Comparison of ENCODE assay signal across 22 mouse cellular contexts in the genomic region with DNA sequence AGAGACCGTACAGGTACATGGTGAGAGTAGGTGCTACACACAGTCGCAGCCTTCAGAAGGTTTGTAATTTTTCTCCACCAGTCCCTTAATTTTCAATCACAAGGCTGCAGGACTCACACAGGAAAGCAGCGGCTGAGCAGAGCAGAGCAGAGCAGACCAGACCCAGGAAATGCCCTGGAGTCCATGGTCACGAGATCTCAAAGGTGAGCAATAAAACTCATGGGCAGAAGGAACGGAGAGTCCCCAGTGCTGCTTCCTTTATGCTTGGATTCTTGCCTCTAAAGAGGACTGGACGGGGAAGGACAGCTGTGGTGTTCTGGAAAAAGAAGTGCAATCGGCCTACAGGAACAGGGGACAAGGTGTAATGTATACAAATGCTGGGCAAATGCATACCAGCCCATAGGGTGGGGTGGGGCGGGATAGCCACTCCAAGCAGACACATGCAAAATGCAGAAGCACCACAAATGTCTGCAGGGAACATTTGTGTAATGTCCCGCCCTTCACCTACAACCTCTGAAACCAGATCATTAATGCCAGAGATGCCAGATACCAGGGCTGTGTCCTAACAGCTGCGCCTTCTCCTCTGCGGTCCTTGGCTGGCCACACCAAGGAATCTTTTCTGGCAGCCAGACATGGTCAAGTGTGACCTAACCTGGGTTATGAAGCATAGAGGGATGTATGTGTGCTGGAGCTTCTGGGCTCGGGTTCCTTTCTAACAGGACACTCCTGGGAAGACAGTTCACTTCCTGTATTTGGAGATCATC. TPM values are rescaled to one million over a fixed set of nuclear protein-coding genes. Genes with fewer than 3 reads are reported as not detected.
DNase-seq lines count a peak whose midpoint lies in the region; ATAC-seq and TF ChIP-seq lines count a peak whose summit lies in the region.
"Had no signal": no experiment of that assay in that cellular context is flagged by ENCODE, and none has a peak within 500 bp of the region (broad histone marks: within the 10 kb centered on the region; RNA-seq: fewer than 3 reads in every experiment).

No protein-coding gene starts in this region.

- H3K4me3 ChIP-seq in embryonic facial prominence, embryonic 14.5 days (ENCODE audit: low read depth, low read length), result no peak overlapping the region
- H3K4me3 ChIP-seq in embryonic facial prominence, embryonic 10.5 days, result no peak overlapping the region
- H3K4me3 ChIP-seq in lung, postnatal 0 days (ENCODE audit: low read depth, low read length), result no peak overlapping the region
- no peak overlapping the region for H3K4me3 ChIP-seq in lung, adult 2 months (replicated peaks; ENCODE audit: extremely low read depth, low read depth, low read length)
- H3K4me3 ChIP-seq in myocyte, result no peak overlapping the region
- H3K4me3 ChIP-seq: forebrain, embryonic 12.5 days; heart, embryonic 15.5 days; limb, embryonic 13.5 days; liver, embryonic 13.5 days; lung, embryonic 15.5 days; midbrain, embryonic 13.5 days; neural tube, embryonic 13.5 days had no signal

- H3K4me2 ChIP-seq in embryonic facial prominence, embryonic 14.5 days (ENCODE audit: low read depth, low read length), result no peak overlapping the region
- no peak overlapping the region for H3K4me2 ChIP-seq in lung, postnatal 0 days (replicated peaks; ENCODE audit: low read depth, low read length)
- peak overlapping the region; percentile 59 for H3K4me2 ChIP-seq in myocyte (ENCODE audit: low read depth)
- H3K4me2 ChIP-seq: forebrain, embryonic 12.5 days; heart, embryonic 15.5 days; limb, embryonic 13.5 days; liver, embryonic 13.5 days; lung, embryonic 15.5 days; midbrain, embryonic 13.5 days; neural tube, embryonic 13.5 days had no signal

- peak; percentile 22 for DNase-seq in embryonic facial prominence, embryonic 14.5 days (ENCODE audit: low spot score)
- DNase-seq in embryonic facial prominence, embryonic 10.5 days (ENCODE audit: low spot score), result no peak
- DNase-seq in lung, postnatal 0 days (ENCODE audit: low spot score), result peak; percentile 19
- DNase-seq in lung, adult 2 months, result no peak
- no peak for DNase-seq in cerebellum, postnatal 14 days
- no peak for DNase-seq in cerebellum, adult 11-12 months
- DNase-seq: adrenal gland, postnatal 10 days; cerebellum, postnatal 10 days; gastrocnemius, postnatal 36 days; liver, embryonic 13.5 days had no signal

- peaks cover 4% of the 10 kb centered on the region; the same call in 1 of the 2 replicates for H3K4me1 ChIP-seq in embryonic facial prominence, embryonic 14.5 days (ENCODE audit: control insufficient read depth, insufficient read depth, low read length)
- peaks cover 36% of the 10 kb centered on the region for H3K4me1 ChIP-seq in embryonic facial prominence, embryonic 10.5 days
- peaks cover 13% of the 10 kb centered on the region; the same call in 1 of the 2 replicates for H3K4me1 ChIP-seq in lung, postnatal 0 days (ENCODE audit: insufficient read depth, low read depth, low read length)
- no peaks in the 10 kb centered on the region; the same call in none of the 2 replicates for H3K4me1 ChIP-seq in lung, adult 2 months (ENCODE audit: control insufficient read depth, insufficient read depth, low read length)
- H3K4me1 ChIP-seq: midbrain, embryonic 13.5 days had no signal

- WGBS in embryonic facial prominence, embryonic 14.5 days, result 73% methylated on average over 12 of the region's 12 CpGs
- WGBS in embryonic facial prominence, embryonic 10.5 days, result 88% methylated on average over 12 of the region's 12 CpGs
- WGBS in lung, postnatal 0 days, result 68% methylated on average over 12 of the region's 12 CpGs
- WGBS in lung, adult 2 months, result 70% methylated on average over 12 of the region's 12 CpGs

- no peak overlapping the region for H3ac ChIP-seq in myocyte (ENCODE audit: control insufficient read depth, insufficient read length)

- H3K9me3 ChIP-seq in embryonic facial prominence, embryonic 14.5 days (ENCODE audit: control insufficient read depth, low read length), result no peaks in the 10 kb centered on the region
- H3K9me3 ChIP-seq in embryonic facial prominence, embryonic 10.5 days, result no peaks in the 10 kb centered on the region
- H3K9me3 ChIP-seq in lung, postnatal 0 days (ENCODE audit: low read length), result no peaks in the 10 kb centered on the region
- H3K9me3 ChIP-seq: forebrain, embryonic 12.5 days; heart, embryonic 15.5 days; limb, embryonic 13.5 days; liver, embryonic 13.5 days; lung, embryonic 15.5 days; midbrain, embryonic 13.5 days; neural tube, embryonic 13.5 days had no signal

- no peak for ATAC-seq in embryonic facial prominence, embryonic 14.5 days (ENCODE audit: low read depth)
- ATAC-seq in lung, postnatal 0 days, result peak; percentile 25; the same call in 1 of the 2 replicates
- no peak for ATAC-seq in megakaryocyte, adult 5-6 weeks (ENCODE audit: poor library complexity, severe bottlenecking)
- ATAC-seq: CD4-positive, CD25-positive, alpha-beta regulatory T cell, adult 4 months; hindbrain, postnatal 0 days; midbrain, embryonic 13.5 days; Patski had no signal

- no peak for TF ChIP-seq EP300 in lung, postnatal 0 days (IDR thresholded peaks at IDR 0.05)

- H3K36me3 ChIP-seq in embryonic facial prominence, embryonic 14.5 days (ENCODE audit: control insufficient read depth, insufficient read depth, low read length), result no peaks in the 10 kb centered on the region
- no peaks in the 10 kb centered on the region for H3K36me3 ChIP-seq in embryonic facial prominence, embryonic 10.5 days (replicated peaks)
- H3K36me3 ChIP-seq in lung, postnatal 0 days (ENCODE audit: insufficient read depth, low read length), result no peaks in the 10 kb centered on the region
- peaks cover 5% of the 10 kb centered on the region for H3K36me3 ChIP-seq in myocyte (ENCODE audit: control insufficient read depth, insufficient read depth)
- H3K36me3 ChIP-seq: forebrain, embryonic 12.5 days; heart, embryonic 15.5 days; limb, embryonic 13.5 days; liver, embryonic 13.5 days; lung, embryonic 15.5 days; midbrain, embryonic 13.5 days; neural tube, embryonic 13.5 days had no signal

- H3K27me3 ChIP-seq in embryonic facial prominence, embryonic 14.5 days (replicated peaks; ENCODE audit: control insufficient read depth, insufficient read depth, low read length), result no peaks in the 10 kb centered on the region
- no peaks in the 10 kb centered on the region for H3K27me3 ChIP-seq in embryonic facial prominence, embryonic 10.5 days (replicated peaks; ENCODE audit: low read depth, poor library complexity, severe bottlenecking)
- no peaks in the 10 kb centered on the region for H3K27me3 ChIP-seq in lung, postnatal 0 days (replicated peaks; ENCODE audit: insufficient read depth, low read length)
- no peaks in the 10 kb centered on the region for H3K27me3 ChIP-seq in myocyte (ENCODE audit: control insufficient read depth, insufficient read depth, insufficient read length)
- H3K27me3 ChIP-seq: forebrain, embryonic 12.5 days; heart, embryonic 15.5 days; limb, embryonic 13.5 days; liver, embryonic 13.5 days; lung, embryonic 15.5 days; midbrain, embryonic 13.5 days; neural tube, embryonic 13.5 days; Patski had no signal

- TF ChIP-seq CTCF in lung, postnatal 0 days (IDR thresholded peaks at IDR 0.05), result no peak
- no peak for TF ChIP-seq CTCF in lung, adult 2 months (IDR thresholded peaks at IDR 0.05; ENCODE audit: insufficient read depth, low read length)

- no peak for TF ChIP-seq POLR2A in lung, adult 2 months (IDR thresholded peaks at IDR 0.05; ENCODE audit: borderline replicate concordance, extremely low read depth, low read depth, low read length)
- TF ChIP-seq POLR2A in myocyte (IDR thresholded peaks at IDR 0.05; ENCODE audit: insufficient read length, low read depth), result peak; percentile 24

- H3K27ac ChIP-seq in embryonic facial prominence, embryonic 14.5 days (replicated peaks; ENCODE audit: low read depth, low read length), result no peak overlapping the region
- no peak overlapping the region; the same call in 1 of the 2 replicates for H3K27ac ChIP-seq in embryonic facial prominence, embryonic 10.5 days (replicated peaks)
- H3K27ac ChIP-seq in lung, postnatal 0 days (ENCODE audit: low read length), result peak overlapping the region; percentile 29; the same call in 1 of the 2 replicates
- H3K27ac ChIP-seq: forebrain, embryonic 12.5 days; heart, embryonic 15.5 days; hindbrain, postnatal 0 days; limb, embryonic 13.5 days; liver, embryonic 13.5 days; lung, embryonic 15.5 days; midbrain, embryonic 13.5 days; neural tube, embryonic 13.5 days had no signal

- H3K9ac ChIP-seq in embryonic facial prominence, embryonic 14.5 days (ENCODE audit: low read depth, low read length), result no peak overlapping the region
- no peak overlapping the region for H3K9ac ChIP-seq in lung, postnatal 0 days (replicated peaks; ENCODE audit: low read depth)
- H3K9ac ChIP-seq: forebrain, embryonic 12.5 days; heart, embryonic 15.5 days; limb, embryonic 13.5 days; liver, embryonic 13.5 days; lung, embryonic 15.5 days; midbrain, embryonic 13.5 days; neural tube, embryonic 13.5 days had no signal

- H3K79me2 ChIP-seq in myocyte (ENCODE audit: control insufficient read depth, insufficient read depth), result peaks cover 19% of the 10 kb centered on the region

TF ChIP-seq in myocyte, 11 proteins besides CTCF, POLR2A, EP300 and RAD21:
- TF ChIP-seq CEBPB (IDR thresholded peaks at IDR 0.05; ENCODE audit: insufficient read depth, poor library complexity, severe bottlenecking) (0 out of 2 replicates have a peak, but pooled peaks have one; percentile 31), POLR2AphosphoS2 (IDR thresholded peaks at IDR 0.05; ENCODE audit: insufficient read length, low read depth) (no peak), SRF (IDR thresholded peaks at IDR 0.05; ENCODE audit: control insufficient read depth, insufficient read length, low read depth) (no peak), TCF3 (IDR thresholded peaks at IDR 0.05; ENCODE audit: insufficient read length, low read depth) (peak; percentile 84), TCF12 (IDR thresholded peaks at IDR 0.05; ENCODE audit: insufficient read depth, poor library complexity, severe bottlenecking) (peak; percentile 91), E2F4 (IDR thresholded peaks at IDR 0.05; ENCODE audit: insufficient read depth) (no peak), REST (IDR thresholded peaks at IDR 0.05; ENCODE audit: insufficient read depth, insufficient read length) (no peak), MYOD1 (IDR thresholded peaks at IDR 0.05; ENCODE audit: control insufficient read depth in 1 of 3, insufficient read length in 2 of 3, low read depth in 2 of 3) (peak; percentile 77 to 96 (median 91)), MYOG (IDR thresholded peaks at IDR 0.05; ENCODE audit: control insufficient read depth in 1 of 3, insufficient read depth in 1 of 3, insufficient read length in 2 of 3, low read depth in 2 of 3) (peak; percentile 86 to 98 (median 94))
TF ChIP-seq in myocyte: peak in this region for 5.

RNA-seq across cellular contexts. Expression of a gene that starts 43.0 kb away (rescaled TPM):
- polyA plus RNA-seq in embryonic facial prominence, embryonic 14.5 days (2014; fragmentation: Nextera tagmentation; extraction: Ambion mirVana), result 10.6 and 10.8 TPM in 2 replicates
- polyA plus RNA-seq in embryonic facial prominence, embryonic 10.5 days (2016; fragmentation: Nextera tagmentation; extraction: Ambion mirVana), result 5.6 and 6.0 TPM in 2 replicates
- polyA plus RNA-seq in lung, postnatal 0 days (2015; fragmentation: Nextera tagmentation; extraction: Ambion mirVana), result 18.3 and 21.5 TPM in 2 replicates
- 20.4 and 22.6 TPM in 2 replicates for polyA plus RNA-seq in lung, adult 2 months (2012; rRNA removed)
- 68.8 TPM for polyA plus RNA-seq in myocyte (2012; fragmentation: generic; extraction: Trizol)
- total RNA-seq in megakaryocyte, adult 5-6 weeks (2015), result not detected in 2 replicates
- not detected in 2 replicates for total RNA-seq in megakaryocyte, adult 5-6 weeks (2017)
- total RNA-seq: hematopoietic stem cell, adult 5-6 weeks had no signal

Comparison
In these comparisons a context has a peak if more than half of its experiments do, and no peak if none do; other contexts are left out.
1. DNase-seq: peak in embryonic facial prominence, embryonic 14.5 days (single experiment) and lung, postnatal 0 days (single experiment); none in embryonic facial prominence, embryonic 10.5 days (single experiment), lung, adult 2 months (single experiment), cerebellum, postnatal 14 days (0 of 2) and cerebellum, adult 11-12 months (single experiment).